Mouse (Mus musculus) hindbrain, embryonic 11.5 days (tissue): ENCODE measurements around the gene Fzd9. TPM values are rescaled to one million over a fixed set of nuclear protein-coding genes. Genes with fewer than 3 reads are reported as not detected.

Source experiments
- ATAC-seq: fragments of 200-750 bp; cut with Nextera tagmentation; 2 replicates; pipeline ENCODE4 v1.8.0; 2017; ENCODE audit warnings: mild to moderate bottlenecking, moderate TSS enrichment, moderate library complexity; ENCODE audit not compliant: low FRiP score
- DNase-seq: peaks from one replicate; pipeline ENCODE4 v3.0.0-alpha.2; 2015; ENCODE audit warnings: low spot score
- H3K27ac ChIP-seq: fragments of 300-500 bp; sonication (generic); 2 replicates; pipeline ENCODE4 v1.5.1; 2014; ENCODE audit warnings: mild to moderate bottlenecking, low read depth, low read length
- H3K27me3 ChIP-seq: fragments of 300-500 bp; sonication (generic); 2 replicates; pipeline ENCODE4 v1.6.1; 2014; ENCODE audit warnings: mild to moderate bottlenecking, low read length, moderate library complexity, mixed read lengths; ENCODE audit not compliant: control insufficient read depth, insufficient read depth
- H3K36me3 ChIP-seq: fragments of 300-500 bp; sonication (generic); 2 replicates; pipeline ENCODE4 v1.6.1; 2014; ENCODE audit warnings: mild to moderate bottlenecking, low read length, moderate library complexity, mixed read lengths; ENCODE audit not compliant: control insufficient read depth, insufficient read depth
- H3K4me1 ChIP-seq: fragments of 300-500 bp; sonication (generic); replicated peaks from 2 replicates; pipeline ENCODE4 v1.6.1; 2014; ENCODE audit warnings: low read length, mixed read lengths; ENCODE audit not compliant: control insufficient read depth, insufficient read depth
- H3K4me2 ChIP-seq: fragments of 300-500 bp; sonication (generic); replicated peaks from 2 replicates; pipeline ENCODE4 v1.6.1; 2014; ENCODE audit warnings: mild to moderate bottlenecking, low read depth, low read length
- H3K4me3 ChIP-seq: fragments of 300-500 bp; sonication (generic); 2 replicates; pipeline ENCODE4 v1.5.1; 2014; ENCODE audit warnings: low read depth, low read length
- H3K9ac ChIP-seq: fragments of 300-500 bp; sonication (generic); 2 replicates; pipeline ENCODE4 v1.6.1; 2014; ENCODE audit warnings: low read depth, low read length
- H3K9me3 ChIP-seq: fragments of 300-500 bp; sonication (generic); 2 replicates; pipeline ENCODE4 v1.6.1; 2016; ENCODE audit warnings: low read length; ENCODE audit not compliant: control insufficient read depth
- WGBS: fragments of 180-500 bp; shearing (Covaris S2); extraction: QIAGEN DNeasy Blood & Tissue Kit; methylation state at CpG from one replicate; pipeline ENCODE4 v1.1.7; 2014; 5-methylcytosine and 5-hydroxymethylcytosine counted together
- polyA plus RNA-seq: library from polyadenylated mRNA; unstranded; fragments of >200 nt; fragmentation: Nextera tagmentation; extraction: Ambion mirVana; gene quantifications from 2 replicates; pipeline ENCODE4 v1.2.1, GENCODE M21; 2014

Fzd9 gene
- polyA plus RNA-seq, 1 experiment from 2014 or later = 7.2 TPM

DNA sequence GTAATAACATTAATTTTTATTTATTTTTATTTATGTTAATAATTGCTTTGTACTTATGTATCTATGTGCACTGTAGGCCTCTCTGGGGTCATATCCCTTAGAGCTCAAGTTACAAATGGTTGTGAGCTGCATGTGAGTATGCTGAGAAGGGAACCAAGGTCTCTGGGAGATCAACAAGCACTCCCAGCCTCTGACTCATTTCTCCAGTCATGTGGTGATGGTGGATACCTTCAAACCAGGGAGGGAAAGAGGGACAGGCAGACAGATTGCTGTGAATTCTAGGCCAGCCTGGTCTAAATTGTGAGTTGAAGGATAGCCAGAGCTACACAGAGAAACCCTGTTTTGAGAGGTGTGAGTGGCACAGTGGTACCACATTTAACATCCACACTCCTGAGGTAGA lies 30.1 kb downstream of the Fzd9 start:
- Histone ChIP-seq H3K4me2 (no peak overlapping the region), H3K9me3 (no peaks in the 10 kb centered on the region), H3K27ac (no peak overlapping the region), H3K36me3 (peaks cover 8% of the 10 kb centered on the region), H3K9ac (no peak overlapping the region), H3K4me1 (no peaks in the 10 kb centered on the region), H3K4me3 (no peak overlapping the region), H3K27me3 (no peaks in the 10 kb centered on the region)
- no peak for DNase-seq
- ATAC-seq = no peak

DNA sequence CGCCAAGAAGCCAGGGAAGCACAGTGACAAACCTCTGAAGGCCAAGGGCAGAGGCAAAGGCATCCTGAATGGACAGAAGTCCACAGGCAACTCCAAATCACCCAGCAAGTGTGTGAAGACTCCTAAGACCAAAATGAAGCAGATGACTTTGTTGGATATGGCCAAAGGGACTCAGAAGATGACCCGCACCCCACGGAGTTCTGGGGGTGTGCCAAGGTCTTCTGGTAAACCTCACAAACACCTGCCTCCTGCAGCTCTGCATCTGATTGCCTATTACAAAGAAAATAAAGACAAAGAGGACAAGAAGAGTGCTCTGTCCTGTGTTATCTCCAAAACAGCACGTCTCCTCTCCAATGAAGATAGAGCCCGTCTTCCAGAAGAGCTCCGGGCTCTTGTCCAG lies 34.2 kb downstream of the Fzd9 start:
- H3K4me1 ChIP-seq = no peaks in the 10 kb centered on the region
- ATAC-seq (no peak), DNase-seq (no peak)
- no peak overlapping the region for H3K27ac ChIP-seq
- H3K4me2 ChIP-seq = no peak overlapping the region
- no peak overlapping the region for H3K4me3 ChIP-seq
- H3K27me3 ChIP-seq = no peaks in the 10 kb centered on the region
- 94% methylated on average over 6 of the region's 6 CpGs for WGBS
- no peak overlapping the region for H3K9ac ChIP-seq
- H3K9me3 ChIP-seq = no peaks in the 10 kb centered on the region
- no peaks in the 10 kb centered on the region for H3K36me3 ChIP-seq

DNA sequence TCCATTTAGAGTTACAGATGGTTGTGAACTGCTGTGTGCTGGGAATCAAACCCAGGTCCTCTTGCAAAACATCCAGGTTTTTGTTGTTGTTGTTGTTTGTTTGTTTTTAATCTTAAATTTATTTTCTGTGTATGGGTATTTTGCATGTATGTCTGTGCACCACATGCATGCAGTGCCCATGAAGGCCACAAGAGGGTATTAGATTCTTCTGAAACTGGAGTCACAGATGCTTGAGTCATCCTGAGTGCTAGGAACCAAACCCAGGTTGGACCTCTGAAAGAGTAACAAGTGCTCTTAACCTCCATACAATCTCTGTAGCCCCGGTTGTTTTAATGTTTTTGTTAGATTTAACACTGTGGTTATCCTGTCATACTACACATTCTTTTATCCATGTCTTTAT lies 42.8 kb downstream of the Fzd9 start:
- DNase-seq = no peak
- WGBS = 88% methylated on average over 1 of the region's 1 CpGs
- Histone ChIP-seq H3K9ac (no peak overlapping the region), H3K27ac (no peak overlapping the region), H3K4me3 (no peak overlapping the region), H3K36me3 (peaks cover 20% of the 10 kb centered on the region; the same call in 1 of the 2 replicates), H3K27me3 (no peaks in the 10 kb centered on the region), H3K9me3 (no peaks in the 10 kb centered on the region), H3K4me2 (no peak overlapping the region), H3K4me1 (no peaks in the 10 kb centered on the region)
- ATAC-seq = no peak

DNA sequence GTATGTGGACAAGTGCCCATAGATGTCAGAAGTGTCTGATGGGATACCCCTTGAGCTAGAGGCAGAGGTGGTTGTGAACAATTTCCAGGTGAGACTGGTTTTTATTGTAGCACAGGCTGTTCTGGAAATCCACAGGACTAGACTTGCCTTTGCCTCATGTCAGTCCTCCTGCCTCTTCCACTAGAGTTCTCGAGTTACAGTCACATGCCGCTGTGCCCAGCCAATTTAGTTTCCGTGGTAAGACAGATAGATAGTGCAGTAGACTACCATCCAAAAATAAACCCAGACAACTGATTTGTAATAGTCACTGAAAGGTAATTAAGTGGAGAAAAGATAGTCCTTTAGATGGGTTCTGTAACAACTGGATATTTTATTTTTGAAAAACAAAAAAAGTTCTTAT lies 48.3 kb downstream of the Fzd9 start:
- whole genome bisulfite sequencing = 89% methylated on average over 3 of the region's 3 CpGs

More for the DNA sequence above, 48.3 kb downstream of the Fzd9 start:
- no peaks in the 10 kb centered on the region for H3K27me3 ChIP-seq
- H3K36me3 ChIP-seq = peaks cover 15% of the 10 kb centered on the region; the same call in 1 of the 2 replicates
- H3K4me2 ChIP-seq = no peak overlapping the region
- no peak overlapping the region for H3K27ac ChIP-seq
- no peaks in the 10 kb centered on the region for H3K9me3 ChIP-seq
- H3K9ac ChIP-seq = no peak overlapping the region
- no peaks in the 10 kb centered on the region for H3K4me1 ChIP-seq
- DNase-seq (no peak), ATAC-seq (no peak)
- no peak overlapping the region for H3K4me3 ChIP-seq

Other genes starting within 250 kb of the Fzd9 start
- 45.1 and 48.3 TPM in 2 replicates for gene Abhd11, start 242.1 kb downstream of the Fzd9 start, polyA plus RNA-seq
- 21.8 and 24.0 TPM in 2 replicates for gene Stx1a, start 227.7 kb downstream of the Fzd9 start, polyA plus RNA-seq
- gene Dnajc30, start 187.0 kb downstream of the Fzd9 start, polyA plus RNA-seq = 26.2 and 29.2 TPM in 2 replicates
- gene Bud23, start 186.3 kb downstream of the Fzd9 start, polyA plus RNA-seq = 113 and 118 TPM in 2 replicates
- 10.4 and 12.0 TPM in 2 replicates for gene Vps37d, start 173.0 kb downstream of the Fzd9 start, polyA plus RNA-seq
- 1.2 and 1.6 TPM in 2 replicates for gene Mlxipl, start 161.3 kb downstream of the Fzd9 start, polyA plus RNA-seq
- gene Tbl2, start 101.6 kb downstream of the Fzd9 start, polyA plus RNA-seq = 21.4 and 21.9 TPM in 2 replicates
- gene Bcl7b, start 82.9 kb downstream of the Fzd9 start, polyA plus RNA-seq = 35.9 and 38.8 TPM in 2 replicates
- 54.5 and 77.6 TPM in 2 replicates for gene Baz1b, start 64.0 kb downstream of the Fzd9 start, polyA plus RNA-seq
- gene Fkbp6, start 98.8 kb upstream of the Fzd9 start, polyA plus RNA-seq = 0.26 TPM in 1 of 2 replicates, not detected in the other
- gene Trim50, start 102.1 kb upstream of the Fzd9 start, polyA plus RNA-seq = 0.15 TPM in 1 of 2 replicates, not detected in the other
- 26.8 and 27.8 TPM in 2 replicates for gene Nsun5, start 118.7 kb upstream of the Fzd9 start, polyA plus RNA-seq
- 14.5 and 19.9 TPM in 2 replicates for gene Pom121, start 143.3 kb upstream of the Fzd9 start, polyA plus RNA-seq